Mouse (Mus musculus) small intestine, adult 2 months (tissue): Measurements from ENCODE around the gene Znhit6. TPM values are rescaled to one million over a fixed set of nuclear protein-coding genes. Genes with fewer than 3 reads are reported as not detected.
A peak's percentile ranks its signal among the peaks of the same experiment; 100 is the strongest.

Source experiments
- H3K27ac ChIP-seq: fragments of 200-500 bp; 2 replicates; pipeline ENCODE4 v1.5.1; 2012; ENCODE audit warnings: low read depth, low read length, control low read depth, inconsistent platforms; ENCODE audit not compliant: insufficient read depth
- H3K27me3 ChIP-seq: fragments of 200-500 bp; 2 replicates; pipeline ENCODE4 v1.6.1; 2012; ENCODE audit warnings: mild to moderate bottlenecking, moderate library complexity, low read length, inconsistent platforms; ENCODE audit not compliant: control insufficient read depth, insufficient read depth
- H3K36me3 ChIP-seq: fragments of 200-500 bp; 2 replicates; pipeline ENCODE4 v1.6.1; 2012; ENCODE audit warnings: mild to moderate bottlenecking, low read length, control low read depth, inconsistent platforms; ENCODE audit not compliant: control insufficient read depth, insufficient read depth
- H3K4me1 ChIP-seq: fragments of 200-500 bp; 2 replicates; pipeline ENCODE4 v1.6.1; 2012; ENCODE audit warnings: low read length, inconsistent platforms, mixed read lengths; ENCODE audit not compliant: control insufficient read depth, insufficient read depth, insufficient read length
- H3K4me3 ChIP-seq: fragments of 200-500 bp; 2 replicates; pipeline ENCODE4 v1.5.1; 2012; ENCODE audit warnings: low read depth, mild to moderate bottlenecking, control low read depth, inconsistent platforms, low read length, moderate library complexity
- CTCF ChIP-seq: fragments of 200-500 bp; IDR thresholded peaks from 2 replicates; pipeline ENCODE4 v1.5.1; 2012; ENCODE audit warnings: low read depth, mild to moderate bottlenecking, control low read depth, inconsistent platforms, low read length, moderate library complexity, mixed read lengths; ENCODE audit not compliant: insufficient replicate concordance, insufficient read length; ENCODE audit errors: extremely low read depth
- POLR2A ChIP-seq: fragments of 200-500 bp; IDR thresholded peaks from 2 replicates; pipeline ENCODE4 v1.6.1; 2012; ENCODE audit warnings: low read depth, mild to moderate bottlenecking, control low read depth, inconsistent platforms, low read length, moderate library complexity
- WGBS: fragments of 180-500 bp; shearing (Covaris S2); methylation state at CpG from one replicate; pipeline ENCODE4 v1.1.7; 2018; 5-methylcytosine and 5-hydroxymethylcytosine counted together
- polyA plus RNA-seq: library from polyadenylated mRNA; depleted of rRNA; stranded (reverse); fragments of >200 nt; gene quantifications from 2 replicates; pipeline ENCODE4 v1.2.3, GENCODE M21; 2012; rRNA removed

Gene Znhit6
- polyA plus RNA-seq, result 0.46 and 0.80 TPM in 2 replicates

GRCm38 (mm10) chr3:145575743-145576481, at the start of gene Znhit6:
TSS of gene Znhit6 (plus strand) at chr3:145576205.
- peaks cover 7% of the 10 kb centered on the region; the same call in 1 of the 2 replicates for H3K4me1 ChIP-seq
- H3K27me3 ChIP-seq, result no peaks in the 10 kb centered on the region
- no peak within 1 kb of the TSS for H3K27ac ChIP-seq
- WGBS, result 5% methylated on average over 37 of the region's 37 CpGs
- no peak for TF ChIP-seq POLR2A
- no peak for TF ChIP-seq CTCF
- peak within 1 kb of the TSS; percentile 83 for H3K4me3 ChIP-seq
- H3K36me3 ChIP-seq, result peaks cover 10% of the 10 kb centered on the region

DNA sequence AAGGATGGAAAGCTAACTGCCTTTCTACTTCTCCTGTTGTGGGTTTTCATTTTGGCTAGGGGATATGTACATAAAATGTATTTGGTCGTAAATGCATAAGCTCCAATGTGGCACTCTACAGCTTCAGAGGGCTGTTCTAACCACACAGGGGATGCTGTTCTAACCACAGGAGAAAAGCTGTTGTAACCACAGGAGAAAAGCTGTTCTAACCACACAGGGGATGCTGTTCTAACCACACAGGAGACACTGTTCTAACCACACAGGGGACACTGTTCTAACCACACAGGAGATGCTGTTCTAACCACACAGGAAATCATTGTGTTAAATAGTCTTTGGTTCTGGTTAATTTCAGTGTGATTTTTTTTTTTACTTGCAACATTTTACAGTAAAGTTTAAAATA, 38.1 kb upstream of the Znhit6 start:
- Histone ChIP-seq H3K36me3 (no peaks in the 10 kb centered on the region), H3K4me3 (no peak overlapping the region), H3K4me1 (no peaks in the 10 kb centered on the region), H3K27me3 (no peaks in the 10 kb centered on the region), H3K27ac (no peak overlapping the region)
- TF ChIP-seq POLR2A (no peak), CTCF (no peak)
- 83% methylated on average over 1 of the region's 1 CpGs for WGBS

GRCm38 (mm10) chr3:145548441-145549415, 27.3 kb upstream of the Znhit6 start:
- TF ChIP-seq CTCF (no peak), POLR2A (no peak)
- Histone ChIP-seq H3K4me1 (no peaks in the 10 kb centered on the region), H3K36me3 (no peaks in the 10 kb centered on the region), H3K27me3 (0 out of 2 replicates have a peak, but pooled peaks cover 2% of the 10 kb centered on the region), H3K27ac (no peak overlapping the region), H3K4me3 (no peak overlapping the region)
- 72% methylated on average over 10 of the region's 10 CpGs for WGBS

- no peaks in the 10 kb centered on the region for H3K36me3 ChIP-seq
- no peak for TF ChIP-seq CTCF
- no peak for TF ChIP-seq POLR2A
- no peaks in the 10 kb centered on the region for H3K4me1 ChIP-seq
- no peak overlapping the region for H3K4me3 ChIP-seq
- whole genome bisulfite sequencing, result 75% methylated on average over 3 of the region's 3 CpGs
- H3K27me3 ChIP-seq, result 0 out of 2 replicates have a peak, but pooled peaks cover 2% of the 10 kb centered on the region
- no peak overlapping the region for H3K27ac ChIP-seq
These were observed 25.8 kb upstream of the Znhit6 start for GRCm38 (mm10) chr3:145550216-145550615.

DNA sequence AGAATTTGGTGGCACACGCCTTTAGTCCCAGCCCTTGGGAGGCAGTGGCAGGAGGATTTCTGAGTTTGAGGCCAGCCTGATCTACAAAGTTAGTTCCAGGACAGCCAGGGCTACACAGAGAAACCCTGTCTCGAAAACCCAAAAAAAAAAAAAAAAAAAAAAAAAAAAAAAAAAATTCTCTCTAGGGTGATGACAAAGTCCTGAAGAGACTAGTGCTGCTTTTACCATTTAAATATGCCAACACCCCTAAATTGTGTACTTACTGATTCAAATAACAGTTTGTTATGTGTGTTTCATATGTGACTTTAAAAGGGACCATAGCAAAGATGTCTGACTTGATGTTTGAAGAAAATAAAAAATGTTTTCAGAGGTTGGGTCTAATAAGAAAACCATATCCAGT, 21.6 kb upstream of the Znhit6 start:
- H3K27me3 ChIP-seq, result 0 out of 2 replicates have a peak, but pooled peaks cover 2% of the 10 kb centered on the region
- TF ChIP-seq CTCF (no peak), POLR2A (no peak)
- H3K27ac ChIP-seq, result no peak overlapping the region
- WGBS, result 62% methylated on average over 2 of the region's 2 CpGs
- no peak overlapping the region for H3K4me3 ChIP-seq
- no peaks in the 10 kb centered on the region for H3K4me1 ChIP-seq
- H3K36me3 ChIP-seq, result no peaks in the 10 kb centered on the region

DNA sequence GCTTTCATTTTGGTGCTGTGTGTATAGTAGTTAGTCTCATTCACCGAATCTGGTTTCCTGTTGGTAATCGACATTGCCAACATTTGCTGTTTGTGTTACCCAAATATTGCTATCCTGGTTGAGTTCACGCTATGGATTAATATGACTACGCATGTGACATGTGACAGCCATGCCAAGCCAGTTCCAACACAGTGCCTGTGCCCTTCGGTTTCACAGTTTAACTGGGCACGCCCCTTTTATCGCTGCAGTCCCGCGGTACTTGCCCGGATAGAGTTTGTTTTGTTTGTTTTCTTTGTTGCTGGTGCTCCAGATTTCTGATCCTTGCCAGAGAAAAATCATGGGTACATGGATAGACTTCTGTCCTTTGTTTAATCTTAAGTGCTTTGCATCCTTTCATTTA, 19.8 kb upstream of the Znhit6 start:
- no peaks in the 10 kb centered on the region for H3K36me3 ChIP-seq
- WGBS, result 70% methylated on average over 10 of the region's 10 CpGs
- no peaks in the 10 kb centered on the region for H3K4me1 ChIP-seq
- no peak overlapping the region for H3K27ac ChIP-seq
- no peaks in the 10 kb centered on the region for H3K27me3 ChIP-seq
- TF ChIP-seq CTCF (no peak), POLR2A (no peak)
- H3K4me3 ChIP-seq, result no peak overlapping the region

- no peak overlapping the region for H3K27ac ChIP-seq
- TF ChIP-seq POLR2A, result no peak
- TF ChIP-seq CTCF, result no peak
- no peak overlapping the region for H3K4me3 ChIP-seq
- WGBS, result 89% methylated on average over 5 of the region's 5 CpGs
- no peaks in the 10 kb centered on the region for H3K4me1 ChIP-seq
- no peaks in the 10 kb centered on the region for H3K27me3 ChIP-seq
- no peaks in the 10 kb centered on the region for H3K36me3 ChIP-seq
These were observed 16.3 kb upstream of the Znhit6 start for GRCm38 (mm10) chr3:145559675-145560074.
